Mouse (Mus musculus) embryo, embryonic 11 days (tissue): ENCODE measurements around the gene 1520401A03Rik.

Experiments
- DNase-seq: peaks from one replicate; pipeline ENCODE4 v3.0.0-alpha.2; 2015

The 1520401A03Rik gene

DNA sequence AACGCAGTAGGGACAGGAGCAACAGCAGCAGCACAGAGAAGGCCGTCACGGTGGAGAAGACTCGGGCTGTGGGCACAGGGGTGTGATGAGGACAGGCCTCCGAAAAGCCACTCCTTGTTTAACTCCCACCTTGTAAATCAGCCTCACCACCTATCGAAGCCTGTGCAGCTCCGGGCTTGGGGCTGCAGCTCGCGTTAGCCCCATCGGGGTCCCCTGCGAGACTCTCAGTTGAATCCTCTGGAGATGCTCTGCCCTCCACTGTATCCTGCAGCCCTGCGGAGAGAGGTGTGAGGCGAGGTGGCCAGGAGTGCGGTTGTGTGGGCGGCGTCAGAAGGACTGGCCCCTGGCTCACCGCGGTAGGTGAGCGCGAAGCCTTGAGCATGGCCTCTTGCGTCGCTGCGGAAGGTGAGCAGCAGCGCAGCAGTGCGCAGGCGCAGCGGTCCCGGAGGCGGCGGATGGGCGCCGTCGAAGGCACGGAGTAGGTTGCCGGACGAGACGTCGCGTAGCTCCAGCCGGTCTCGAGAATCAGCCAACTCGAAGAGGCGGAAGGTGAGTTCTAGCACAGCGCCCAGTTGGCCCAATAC lies 19.7 kb upstream of the 1520401A03Rik start:
- DNase-seq: no peak

DNA sequence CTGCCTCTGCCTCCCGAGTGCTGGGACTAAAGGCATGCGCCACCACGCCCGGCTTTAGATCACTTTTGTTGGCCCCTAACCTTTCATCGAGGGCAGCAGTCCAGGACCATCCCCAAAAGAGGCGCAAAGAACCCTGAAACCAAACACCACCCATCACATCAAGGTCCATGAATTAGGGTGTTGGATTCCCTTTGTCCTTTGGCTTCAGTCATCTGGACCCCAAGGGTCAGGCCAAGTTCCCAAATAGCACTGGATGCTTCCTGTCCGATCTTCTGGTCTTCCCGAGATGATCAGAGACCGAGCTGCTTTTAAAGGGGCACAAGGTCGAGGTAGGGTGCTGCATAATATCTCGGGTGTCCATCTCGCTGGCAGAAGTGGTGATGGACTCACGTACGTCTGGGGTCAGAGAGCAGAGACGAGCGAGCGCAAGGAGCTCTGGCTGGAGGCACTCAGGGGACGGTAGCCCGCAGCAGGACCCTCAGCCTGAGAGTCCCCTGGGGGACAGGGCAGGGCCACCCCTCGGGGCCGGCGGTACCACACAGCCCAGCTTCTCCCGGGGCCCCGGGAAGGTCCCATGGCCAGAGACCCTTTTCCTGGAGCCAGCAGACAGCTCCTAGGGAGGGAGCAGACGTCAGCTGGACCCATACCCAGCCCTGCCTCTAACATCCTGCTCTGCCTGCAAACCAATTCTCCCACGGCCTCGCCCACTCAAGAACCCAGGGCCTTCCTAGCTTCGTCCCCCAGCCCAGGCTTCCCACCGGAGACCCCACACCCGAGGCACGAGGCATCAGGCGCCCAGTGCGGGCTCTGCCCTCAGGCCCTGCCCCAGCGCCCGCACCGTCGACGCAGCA lies 19.0 kb upstream of the 1520401A03Rik start:
- no peak for DNase-seq

DNA sequence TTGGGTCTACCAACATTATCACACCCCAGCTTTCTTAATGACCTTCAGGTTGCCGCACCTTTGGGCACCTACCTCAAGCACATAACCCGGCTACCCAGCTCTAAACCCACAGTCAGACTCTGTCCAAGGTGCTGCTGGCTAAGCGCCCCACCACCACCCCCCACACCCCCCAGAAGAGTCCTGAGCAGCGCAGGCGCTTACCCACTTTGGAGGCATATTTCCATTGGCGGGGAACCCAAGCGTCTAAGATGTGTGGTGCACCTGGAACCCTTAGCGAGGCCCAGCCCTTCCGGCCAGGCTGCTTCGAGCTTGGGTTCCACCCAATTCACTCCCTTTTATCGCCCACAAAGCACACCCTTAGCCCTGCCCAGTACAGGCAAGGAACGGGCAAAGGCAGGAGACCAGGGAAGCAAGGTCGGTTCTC lies 18.0 kb upstream of the 1520401A03Rik start, which contains the start of gene Paqr4:
Gene Paqr4 (minus strand): TSS at position 270 of the 424 bp plus-strand sequence.
- DNase-seq: no peak

DNA sequence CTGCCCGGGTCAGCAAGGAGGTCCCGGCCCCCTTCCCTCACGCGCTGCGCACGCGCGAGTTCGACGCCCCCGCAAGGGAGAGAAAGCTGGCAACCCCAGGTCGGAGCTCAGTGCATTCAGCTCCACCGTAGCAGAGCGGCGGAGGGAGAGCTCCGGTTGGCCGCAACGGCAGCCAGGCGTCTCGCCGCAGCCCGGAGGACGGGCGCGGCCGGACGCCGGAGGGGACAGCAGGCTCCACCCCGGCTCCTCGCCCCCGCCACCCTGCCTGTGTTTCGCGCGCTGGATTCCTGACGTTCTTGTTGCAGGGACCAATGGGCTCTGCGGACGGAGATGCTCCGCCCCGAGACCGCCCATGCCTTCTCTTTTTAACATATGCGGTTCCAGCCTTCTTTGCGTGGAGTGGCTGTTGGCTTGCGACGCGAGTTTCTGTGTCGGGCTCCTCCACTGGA lies 17.6 kb upstream of the 1520401A03Rik start:
- peak; percentile 93 for DNase-seq

DNA sequence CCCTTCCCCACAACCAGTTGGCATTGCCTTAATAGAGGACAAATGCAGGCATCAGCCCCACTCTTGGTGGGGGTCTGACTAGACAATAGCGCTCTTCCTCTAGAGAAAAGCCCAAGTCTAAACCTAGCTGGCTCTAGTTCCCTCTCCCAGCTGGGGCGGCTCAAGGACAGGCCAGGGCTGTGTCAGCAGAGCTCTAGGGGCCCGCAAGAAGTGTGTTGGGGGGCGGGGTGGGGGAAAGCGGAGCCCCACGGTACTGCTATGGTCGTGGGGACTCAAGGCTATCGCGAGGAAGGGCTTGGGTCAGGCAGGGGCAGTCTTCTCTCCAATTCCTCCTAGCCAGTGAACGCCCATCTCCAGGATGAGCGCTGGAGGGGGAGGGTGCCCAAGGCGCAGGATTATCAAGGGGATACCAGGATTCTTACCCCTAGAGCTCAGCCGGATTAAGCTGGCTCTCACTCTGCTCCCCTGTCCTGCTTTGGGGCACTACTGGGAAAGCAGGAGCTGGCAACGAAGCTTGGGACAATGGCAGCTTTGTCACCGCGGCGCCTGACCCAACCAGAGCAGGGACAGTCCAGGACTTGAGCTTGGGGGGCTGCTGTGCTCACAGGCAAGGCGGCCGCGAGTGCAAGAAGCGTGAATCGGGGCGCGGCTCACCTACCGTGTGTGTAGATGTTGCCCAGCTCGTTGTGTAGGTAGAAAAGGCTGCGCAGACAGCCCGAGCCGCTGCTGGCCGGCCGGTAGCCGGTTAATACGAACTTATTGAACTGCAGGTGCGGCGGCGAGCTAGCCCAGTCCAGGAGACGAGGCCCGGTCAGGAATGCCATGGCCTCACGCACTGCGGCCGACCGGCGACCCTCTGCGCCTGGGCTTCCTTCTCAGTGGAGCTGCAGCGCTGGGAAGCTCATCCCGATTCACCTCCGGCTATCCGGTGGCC lies 16.9 kb upstream of the 1520401A03Rik start:
- DNase-seq: peak; percentile 49

DNA sequence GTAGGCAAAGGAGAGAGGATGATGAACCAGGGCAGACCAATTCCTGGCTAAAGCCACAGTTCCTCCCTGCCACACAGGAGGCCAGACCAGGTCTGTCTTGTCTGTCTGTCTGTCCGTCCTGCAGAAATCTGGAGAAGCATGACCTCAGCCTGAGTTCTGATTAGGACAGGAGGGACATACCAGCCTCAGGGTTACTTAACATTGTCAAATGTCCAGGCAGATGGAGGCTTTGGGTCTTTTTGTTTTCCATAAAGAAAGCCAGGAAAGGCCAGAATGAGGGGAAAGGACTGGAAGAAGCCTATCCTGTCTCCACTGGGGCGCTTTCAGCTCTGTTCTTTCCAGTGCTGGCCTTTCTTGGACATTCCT lies 16.2 kb upstream of the 1520401A03Rik start:
- DNase-seq: no peak

DNA sequence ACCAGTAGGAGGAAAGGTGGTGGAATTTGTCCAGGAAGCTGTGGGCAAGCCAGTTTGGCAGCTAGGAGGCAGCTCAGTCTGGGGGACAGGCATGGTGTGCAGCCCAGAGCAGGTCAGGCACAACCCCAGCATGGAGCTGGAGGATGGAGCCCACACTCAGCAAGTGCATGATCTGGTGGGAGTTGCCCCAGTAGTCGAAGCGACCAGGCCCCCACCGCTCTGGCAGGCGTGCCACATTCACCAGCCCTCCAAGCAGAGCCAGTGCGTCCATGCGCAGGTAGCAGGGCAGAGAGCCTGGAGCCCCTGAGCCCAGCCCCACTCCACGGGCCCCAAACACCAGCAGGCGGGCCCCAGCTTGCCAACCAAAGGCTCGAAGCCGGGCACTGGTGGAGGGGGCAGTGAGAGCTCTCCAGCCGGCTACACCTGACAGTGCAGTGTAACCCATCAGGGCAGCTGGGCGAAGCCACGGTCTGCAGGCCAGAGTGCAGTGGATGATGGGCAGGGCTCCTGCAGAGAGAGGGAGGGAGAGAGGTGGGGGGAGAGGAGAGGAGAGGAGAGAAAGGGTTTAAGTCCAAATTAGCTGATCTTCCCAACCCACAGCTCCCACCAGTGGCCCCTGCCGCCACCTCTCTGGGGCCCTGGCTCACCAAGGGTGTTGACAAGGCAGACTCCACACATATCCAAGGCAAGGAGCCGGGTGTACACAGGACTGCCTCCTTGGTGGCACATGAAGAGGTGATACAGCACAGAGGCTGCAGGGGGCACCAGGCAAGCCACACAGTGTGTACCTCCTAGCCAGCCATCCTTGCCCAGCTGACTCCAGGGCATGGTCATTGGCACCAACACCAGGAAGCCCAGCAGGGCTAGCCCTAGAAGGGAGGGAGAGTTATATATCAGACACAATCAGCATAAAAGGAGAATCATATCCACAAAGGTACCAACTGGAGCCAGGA lies 15.2 kb upstream of the 1520401A03Rik start:
- DNase-seq: no peak

DNA sequence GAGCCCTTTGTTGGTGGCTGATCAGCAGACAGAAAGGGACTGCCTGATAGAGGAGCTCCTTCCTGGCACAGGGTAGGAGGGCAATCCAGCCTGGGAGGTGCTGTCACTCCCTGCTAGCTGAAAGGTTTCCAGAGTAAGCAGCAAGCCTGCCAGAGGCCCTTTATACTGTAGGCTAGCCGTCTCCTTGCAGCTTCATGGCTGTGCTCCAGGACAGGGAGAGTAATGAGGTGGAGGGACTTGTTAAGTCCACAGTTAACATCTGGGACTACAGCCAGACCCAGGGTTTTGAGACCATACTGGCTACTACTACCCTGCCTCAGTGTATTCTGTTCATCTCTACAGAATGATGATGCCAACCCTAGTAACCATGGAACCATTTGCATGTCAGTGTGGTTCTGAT lies 11.8 kb upstream of the 1520401A03Rik start:
- no peak for DNase-seq

DNA sequence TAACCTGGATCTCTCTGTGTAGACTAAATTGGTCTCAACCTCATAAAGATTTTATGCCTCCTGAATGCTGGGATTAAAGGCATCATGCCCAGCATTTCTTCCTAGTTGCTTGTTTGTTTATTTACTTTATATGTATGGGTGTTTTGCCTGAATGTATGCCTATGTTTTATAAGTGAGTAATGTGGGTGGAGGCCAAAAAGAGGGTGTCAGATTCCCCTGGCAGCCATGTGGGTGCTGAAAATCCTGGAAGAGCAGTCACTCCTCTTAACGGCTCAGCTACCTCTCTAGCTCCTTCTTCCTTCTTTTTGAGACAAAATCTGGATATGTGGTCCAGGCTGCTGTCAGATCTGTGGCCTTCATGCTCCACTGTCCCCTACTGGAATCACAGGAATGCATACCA lies 7.9 kb upstream of the 1520401A03Rik start:
- no peak for DNase-seq

DNA sequence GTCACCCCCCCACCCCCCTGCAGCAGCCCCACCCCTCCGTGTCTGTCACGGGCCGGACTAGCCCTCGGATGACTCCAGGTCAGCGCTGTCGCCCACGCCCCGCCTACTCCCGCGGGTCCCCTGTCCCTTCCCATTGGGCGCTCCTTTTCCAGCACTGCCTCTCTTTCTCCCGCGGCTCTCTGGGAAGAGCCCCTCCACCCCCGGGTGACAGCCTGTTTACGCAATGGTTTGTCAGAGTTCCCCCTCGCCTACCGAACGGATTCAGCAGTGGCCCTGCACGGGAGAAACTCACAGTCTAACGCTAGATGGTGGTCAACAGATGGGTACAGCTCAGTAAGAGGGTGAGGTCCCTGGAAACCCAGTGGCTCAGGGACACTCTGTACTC lies 4.2 kb upstream of the 1520401A03Rik start:
- peak; percentile 87 for DNase-seq

DNA sequence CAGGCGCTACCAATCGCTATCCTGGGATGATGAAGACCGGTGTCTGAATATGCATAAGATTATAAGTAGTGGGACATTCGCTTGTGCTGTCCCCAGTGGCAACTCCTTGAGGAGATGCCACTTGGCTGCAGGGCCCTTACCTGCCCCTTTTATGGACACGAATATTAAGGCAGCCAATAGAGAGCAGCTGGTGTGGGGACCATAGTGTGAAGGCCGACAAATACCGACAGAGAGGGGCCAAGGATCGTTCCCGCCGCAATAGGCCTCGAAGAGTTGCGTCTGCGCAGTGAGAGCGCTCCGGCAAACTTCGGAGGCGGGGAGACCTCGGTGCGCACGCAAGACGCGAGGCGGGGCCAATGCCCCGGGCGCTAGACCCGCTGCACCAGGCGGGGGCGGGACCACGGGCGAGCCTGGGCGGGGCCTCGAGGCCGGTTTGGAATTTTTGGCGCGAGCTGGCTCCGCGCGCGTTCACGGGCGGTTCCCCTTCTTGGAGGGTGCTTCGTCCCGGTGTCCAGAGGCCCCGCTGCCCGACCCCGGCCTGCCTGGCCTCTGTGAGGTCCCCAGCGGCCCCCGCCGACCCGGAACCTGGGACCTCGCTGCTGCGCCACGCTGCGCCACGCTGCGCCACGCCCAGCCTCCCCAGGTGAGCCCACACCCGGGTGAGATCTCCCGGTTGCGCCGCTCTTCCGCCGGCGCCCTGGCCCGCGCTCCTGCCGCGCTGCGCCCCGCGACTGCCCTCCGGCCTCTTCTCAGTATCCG lies 3.6 kb upstream of the 1520401A03Rik start, which contains the start of gene Pkmyt1:
Gene Pkmyt1 (plus strand): TSS at position 338 of the 759 bp plus-strand sequence.
- peak; percentile 99 for DNase-seq

DNA sequence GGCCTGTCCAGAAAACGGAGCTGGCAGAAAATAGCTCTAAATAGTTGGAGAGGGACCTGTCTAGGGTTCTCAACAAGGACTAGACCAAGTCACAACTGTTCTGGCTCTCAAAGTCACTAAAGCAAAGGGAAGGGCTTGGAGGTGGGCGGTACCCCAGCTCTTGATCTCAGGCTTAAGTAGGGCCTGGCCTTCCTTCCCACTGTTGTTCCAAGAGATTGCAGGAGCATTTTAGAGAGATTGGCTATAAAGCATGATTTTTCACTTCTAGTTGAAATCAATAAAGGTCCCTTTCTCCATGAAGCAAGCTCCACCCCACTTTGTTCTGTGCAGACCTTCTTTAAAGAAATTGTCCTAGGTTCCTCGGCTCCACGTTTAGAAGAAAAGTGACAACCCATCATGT lies 2.9 kb upstream of the 1520401A03Rik start:
- DNase-seq: no peak

DNA sequence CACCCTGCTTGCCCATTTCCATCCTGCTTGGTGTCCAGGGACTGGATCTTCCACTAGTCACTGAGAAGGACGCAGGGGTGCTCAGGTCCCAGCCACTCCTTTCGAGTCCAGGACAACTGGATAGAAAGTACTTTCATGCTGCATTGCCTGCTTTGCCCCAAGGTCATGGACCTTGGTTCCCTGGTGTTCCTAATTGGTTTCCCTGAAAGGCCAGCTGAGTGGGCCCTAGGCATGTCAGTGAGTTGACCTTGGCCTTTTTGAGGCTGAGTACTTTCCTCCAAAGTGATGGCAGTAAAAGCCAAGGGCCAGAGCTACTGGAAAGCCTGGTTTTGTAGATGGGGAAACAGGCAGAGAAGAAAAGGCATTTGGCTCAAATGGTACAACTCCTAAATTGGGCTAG lies 697 bp downstream of the 1520401A03Rik start:
- no peak for DNase-seq

DNA sequence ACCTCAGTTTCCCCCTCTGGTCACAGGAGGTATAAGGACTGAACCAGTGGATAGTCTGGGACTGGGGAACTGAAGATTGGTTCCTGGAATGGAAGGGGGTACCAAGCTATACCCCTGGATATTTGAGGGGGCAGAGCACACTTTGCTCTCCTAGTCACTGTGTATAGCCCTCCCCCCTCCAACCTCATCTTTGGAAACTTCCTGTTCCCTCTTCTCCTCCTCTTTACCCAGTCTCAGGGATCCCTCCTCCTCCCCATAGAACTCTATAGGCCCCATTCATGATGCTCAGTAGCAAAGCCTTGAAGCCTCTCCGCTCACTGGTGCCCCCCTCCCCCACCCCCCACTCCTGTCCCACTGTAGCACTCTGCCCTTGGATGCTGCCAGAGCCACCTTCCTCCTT lies 3.1 kb downstream of the 1520401A03Rik start:
- DNase-seq: no peak

DNA sequence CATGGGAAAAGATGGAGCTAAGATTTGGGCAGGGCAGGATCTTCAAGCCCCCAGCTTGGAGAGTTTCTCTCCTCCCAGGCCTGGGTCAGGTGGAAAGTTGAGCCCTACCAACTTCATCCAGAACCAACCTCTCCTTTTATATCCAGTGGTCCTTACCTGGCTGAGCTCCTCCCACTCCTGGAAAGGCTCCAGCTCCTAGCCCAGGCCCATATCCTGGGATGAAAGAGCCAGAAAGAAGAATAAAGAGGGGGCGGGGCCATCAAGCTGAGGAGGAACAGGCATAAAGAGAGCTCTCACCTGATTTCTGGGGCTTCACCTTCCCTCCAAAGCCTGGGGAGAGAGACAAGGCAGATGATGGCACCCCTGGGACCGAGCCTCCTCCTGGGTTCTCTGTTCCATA lies 5.6 kb downstream of the 1520401A03Rik start:
- DNase-seq: no peak

DNA sequence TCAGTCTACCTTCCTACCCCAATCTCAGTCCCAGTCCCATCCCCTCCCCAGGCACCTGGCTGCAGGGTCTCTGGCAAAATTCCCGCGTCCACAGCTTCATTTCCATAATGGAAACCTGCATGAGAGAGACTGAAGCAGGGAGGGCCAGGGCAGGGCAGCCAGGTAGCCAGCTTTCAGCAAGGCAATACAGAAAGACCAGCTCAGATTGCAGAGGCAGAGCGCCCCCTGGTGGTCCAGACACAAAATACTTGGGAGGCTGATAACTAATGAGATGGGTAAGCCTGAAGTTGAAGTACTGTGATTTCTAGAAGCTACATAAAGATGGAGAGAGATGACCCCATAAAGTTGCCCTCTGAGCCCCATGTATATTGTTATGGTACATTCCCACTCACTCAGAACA lies 16.4 kb downstream of the 1520401A03Rik start:
- DNase-seq: peak; percentile 81

DNA sequence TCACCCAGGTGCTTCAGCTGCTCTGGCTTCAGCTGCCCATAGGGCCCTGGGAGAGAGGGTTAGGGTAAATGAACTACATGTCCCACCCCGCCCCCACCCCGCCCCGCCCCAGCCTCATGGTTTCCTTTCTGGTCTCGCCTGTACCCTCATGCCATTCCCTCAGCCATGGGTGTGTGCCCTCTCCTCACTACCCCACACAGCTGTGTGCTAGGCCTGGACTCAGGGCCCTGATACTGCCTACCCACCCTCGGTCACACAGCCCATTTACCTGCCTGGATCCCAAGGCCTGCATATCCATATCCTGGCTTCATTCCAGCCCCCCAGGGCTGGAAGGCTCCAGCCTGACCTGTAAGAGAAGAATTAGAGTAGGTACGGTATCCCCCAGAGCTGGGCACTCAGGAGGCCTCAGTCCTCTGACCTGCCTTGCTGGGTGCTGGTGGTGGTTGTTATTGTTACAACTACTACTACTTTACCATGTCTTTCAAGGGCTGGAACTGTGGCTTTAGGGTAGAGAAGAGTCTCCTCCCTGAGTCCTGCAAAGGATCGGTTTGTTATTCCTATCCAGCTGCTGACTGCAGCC lies 17.0 kb downstream of the 1520401A03Rik start:
- no peak for DNase-seq

DNA sequence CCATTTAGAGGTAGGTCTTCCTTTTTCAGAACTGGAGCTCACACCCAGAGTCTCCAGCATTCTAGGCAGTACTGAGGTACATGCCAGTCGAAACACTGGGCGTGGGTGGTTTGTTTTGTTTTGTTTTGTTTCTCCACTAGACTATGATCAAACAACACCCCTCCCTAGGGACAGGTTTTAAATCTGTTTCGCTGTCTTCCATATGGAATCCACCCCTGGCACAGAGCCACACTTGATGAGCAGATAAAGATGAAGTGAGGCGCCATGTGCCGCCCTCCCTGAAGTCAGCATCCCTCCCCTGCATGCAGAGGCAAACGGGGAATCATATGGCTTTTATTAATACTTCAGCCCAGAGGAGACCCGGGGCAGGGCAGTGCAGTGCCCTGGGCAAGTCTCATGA lies 17.8 kb downstream of the 1520401A03Rik start:
- DNase-seq: peak; percentile 10

DNA sequence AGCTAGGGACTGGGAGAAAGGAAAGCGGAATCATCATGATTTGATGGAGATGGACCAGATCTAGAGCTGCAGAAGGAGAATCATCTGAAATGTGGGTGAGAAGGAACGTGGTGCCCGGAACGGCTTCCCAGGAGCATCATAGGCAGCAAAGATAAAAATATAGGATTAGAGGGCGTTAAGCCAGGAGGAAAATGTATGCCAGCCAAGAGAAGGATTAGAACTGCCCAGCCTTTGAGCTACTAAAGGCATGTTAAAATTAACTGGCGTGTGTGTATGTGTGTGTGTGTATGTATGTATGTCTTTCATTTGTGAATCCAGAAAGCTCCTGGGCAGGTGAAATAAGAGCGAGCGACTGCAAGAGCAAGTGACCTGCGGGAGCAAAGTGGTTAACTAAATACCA lies 19.3 kb downstream of the 1520401A03Rik start:
- no peak for DNase-seq

DNA sequence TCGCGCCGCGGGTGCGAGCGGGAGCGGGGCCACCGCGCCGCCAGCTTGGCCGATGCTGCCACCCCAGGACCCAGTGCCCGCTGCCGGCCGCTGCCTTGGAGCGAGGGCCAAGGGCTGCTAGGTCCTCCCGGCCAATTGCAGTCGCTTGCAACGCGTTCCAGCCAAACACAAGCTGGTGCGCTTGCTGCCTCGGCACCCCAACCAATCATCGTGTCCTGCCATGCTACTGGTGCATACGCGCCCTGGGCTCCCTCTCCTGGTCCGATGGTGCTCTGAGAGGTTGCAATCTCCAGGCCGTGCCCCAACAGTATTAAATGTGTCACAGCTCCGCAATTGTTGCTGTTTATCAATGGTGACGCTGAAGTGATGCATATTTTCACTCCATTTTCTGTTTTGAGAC lies 22.5 kb downstream of the 1520401A03Rik start:
- peak; percentile 92 for DNase-seq
